Mouse (Mus musculus): ENCODE measurements around the gene Pdx1. TPM values are rescaled to one million over a fixed set of nuclear protein-coding genes. Genes with fewer than 3 reads are reported as not detected.
A peak's percentile ranks its signal among the peaks of the same experiment; 100 is the strongest.

Gene Pdx1
- polyA plus RNA-seq, 1 experiment from 2014 or later = not detected

DNA sequence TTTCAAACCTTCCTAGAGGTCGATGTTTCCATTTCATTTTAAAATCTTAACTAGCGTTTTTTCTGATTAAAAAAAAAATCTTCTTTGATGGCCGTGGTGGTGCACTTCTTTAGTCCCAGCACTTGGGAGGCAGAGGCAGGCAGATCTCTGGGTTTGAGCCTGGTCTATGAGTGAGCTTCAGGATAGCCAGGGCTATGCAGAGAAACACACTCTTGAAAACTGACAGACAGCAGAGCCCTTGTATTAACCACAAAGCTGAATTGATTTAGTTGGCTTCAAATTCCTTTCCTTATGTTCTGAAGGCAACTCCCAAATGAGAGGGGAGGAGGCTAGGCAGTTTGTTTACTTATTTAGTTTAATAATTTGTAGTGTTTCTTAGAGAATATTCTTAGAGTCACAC, 6.0 kb downstream of the Pdx1 start:
- Histone ChIP-seq H3K27me3 (ENCODE audit: control insufficient read depth, insufficient read depth, low read length) (peaks cover 91% of the 10 kb centered on the region), H3K4me2 (replicated peaks; ENCODE audit: low read depth, low read length) (no peak overlapping the region), H3K9ac (ENCODE audit: low read depth, low read length) (no peak overlapping the region), H3K4me1 (replicated peaks; ENCODE audit: control insufficient read depth, insufficient read depth, low read length) (0 out of 2 replicates have a peak, but pooled peaks cover 2% of the 10 kb centered on the region), H3K4me3 (ENCODE audit: low read depth, low read length) (no peak overlapping the region), H3K27ac (ENCODE audit: low read depth, low read length) (no peak overlapping the region), H3K36me3 (ENCODE audit: control insufficient read depth, insufficient read depth, low read length) (no peaks in the 10 kb centered on the region), H3K9me3 (ENCODE audit: control insufficient read depth, low read length) (no peaks in the 10 kb centered on the region)
- peak; percentile 47 for DNase-seq (ENCODE audit: low spot score)
- 19% methylated on average over 3 of the region's 3 CpGs for WGBS
- ATAC-seq (ENCODE audit: low FRiP score) = no peak

DNA sequence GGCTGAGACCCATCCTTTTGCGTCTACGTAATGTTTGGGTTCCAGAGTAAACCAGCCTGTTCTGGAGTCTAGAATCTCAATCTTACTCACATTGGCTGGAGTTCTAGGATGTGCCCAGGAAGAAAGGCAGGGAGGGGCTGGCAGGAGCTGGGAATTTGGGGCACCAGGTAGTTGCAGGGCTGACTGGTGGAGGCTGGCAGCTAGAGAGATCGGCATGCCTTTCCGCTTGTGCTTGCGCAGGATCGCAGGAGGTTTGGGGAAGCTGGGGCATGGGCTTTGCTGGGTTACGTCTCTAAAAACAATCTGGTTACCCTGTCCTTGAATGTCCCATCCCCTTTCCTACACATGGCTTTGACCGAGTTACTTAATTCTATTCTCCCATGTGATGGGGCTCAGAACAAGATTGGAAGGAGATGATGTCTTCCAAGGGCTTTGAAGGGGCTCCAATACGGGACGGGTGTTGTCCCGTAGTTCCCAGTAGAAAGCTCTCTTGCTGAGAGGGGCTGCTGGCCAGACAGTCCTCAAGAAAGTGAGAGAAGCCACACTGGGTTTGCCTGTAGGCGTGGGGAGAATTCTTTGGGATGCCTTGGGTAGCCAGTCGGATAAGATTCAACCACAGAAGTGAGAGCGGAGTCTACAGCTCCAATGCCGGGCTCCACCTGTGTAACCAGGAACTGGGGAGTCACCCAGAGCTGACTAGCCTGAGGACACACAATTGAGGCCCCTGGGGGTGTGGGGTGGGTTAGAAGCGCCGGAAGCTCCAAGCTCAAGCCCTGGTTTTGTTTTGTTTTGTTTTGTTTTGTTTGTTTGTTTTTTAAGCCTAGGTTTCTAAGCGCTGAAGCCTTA, 7.2 kb downstream of the Pdx1 start:
- Histone ChIP-seq H3K27ac (ENCODE audit: low read depth, low read length) (no peak overlapping the region), H3K36me3 (ENCODE audit: control insufficient read depth, insufficient read depth, low read length) (no peaks in the 10 kb centered on the region), H3K9me3 (ENCODE audit: control insufficient read depth, low read length) (no peaks in the 10 kb centered on the region), H3K4me2 (replicated peaks; ENCODE audit: low read depth, low read length) (no peak overlapping the region), H3K4me3 (ENCODE audit: low read depth, low read length) (no peak overlapping the region), H3K27me3 (ENCODE audit: control insufficient read depth, insufficient read depth, low read length) (peaks cover 87% of the 10 kb centered on the region), H3K4me1 (replicated peaks; ENCODE audit: control insufficient read depth, insufficient read depth, low read length) (0 out of 2 replicates have a peak, but pooled peaks cover 2% of the 10 kb centered on the region), H3K9ac (ENCODE audit: low read depth, low read length) (no peak overlapping the region)
- ATAC-seq (ENCODE audit: low FRiP score) = no peak
- DNase-seq (ENCODE audit: low spot score) = peak; percentile 43
- WGBS = 1% methylated on average over 18 of the region's 18 CpGs

DNA sequence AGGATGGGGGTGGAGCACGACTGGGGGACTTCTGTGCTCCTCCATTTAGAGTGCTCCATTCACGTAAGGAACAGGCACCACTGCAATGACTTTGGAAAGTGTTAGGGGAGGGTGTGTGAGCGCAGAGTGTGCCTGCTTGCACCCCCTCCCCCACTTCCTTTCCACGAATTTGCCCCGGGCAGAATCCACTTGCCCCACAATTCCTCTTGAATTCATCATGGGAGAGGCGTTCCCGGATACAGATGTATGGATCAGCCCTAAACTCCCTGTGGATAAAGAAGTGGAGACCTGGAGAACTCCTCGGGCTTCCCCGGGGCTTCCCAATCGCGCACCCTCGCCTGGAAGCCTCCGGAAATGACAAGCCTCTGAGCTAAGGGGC, 7.8 kb downstream of the Pdx1 start:
- peak; percentile 29 for DNase-seq (ENCODE audit: low spot score)
- no peak for ATAC-seq (ENCODE audit: low FRiP score)
- Histone ChIP-seq H3K27me3 (ENCODE audit: control insufficient read depth, insufficient read depth, low read length) (peaks cover 80% of the 10 kb centered on the region), H3K9ac (ENCODE audit: low read depth, low read length) (no peak overlapping the region), H3K4me1 (replicated peaks; ENCODE audit: control insufficient read depth, insufficient read depth, low read length) (0 out of 2 replicates have a peak, but pooled peaks cover 2% of the 10 kb centered on the region), H3K9me3 (ENCODE audit: control insufficient read depth, low read length) (no peaks in the 10 kb centered on the region), H3K4me2 (replicated peaks; ENCODE audit: low read depth, low read length) (no peak overlapping the region), H3K36me3 (ENCODE audit: control insufficient read depth, insufficient read depth, low read length) (no peaks in the 10 kb centered on the region), H3K4me3 (ENCODE audit: low read depth, low read length) (no peak overlapping the region), H3K27ac (ENCODE audit: low read depth, low read length) (no peak overlapping the region)
- WGBS = under 1% methylated on average over 13 of the region's 13 CpGs

DNA sequence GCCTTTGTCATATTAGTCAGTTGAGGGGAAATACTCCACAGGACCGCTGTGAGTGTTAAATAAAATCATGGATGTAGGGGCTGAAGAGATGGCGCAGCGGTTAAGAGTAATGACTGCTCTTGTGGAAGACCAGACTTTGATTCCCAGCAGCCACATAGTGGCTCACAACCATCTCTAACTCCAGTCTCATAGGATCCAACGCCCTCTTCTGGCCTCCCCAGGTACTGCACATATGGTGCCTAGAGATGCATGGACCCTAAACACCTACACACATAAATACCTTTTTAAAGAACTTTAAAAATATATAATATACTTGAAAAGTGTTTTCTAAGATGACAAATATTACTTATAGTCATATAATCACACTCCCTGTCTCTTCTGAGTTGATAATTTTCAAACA, 14.6 kb downstream of the Pdx1 start:
- no peak overlapping the region for H3K27ac ChIP-seq (ENCODE audit: low read depth, low read length)
- peaks cover 20% of the 10 kb centered on the region for H3K27me3 ChIP-seq (ENCODE audit: control insufficient read depth, insufficient read depth, low read length)
- ATAC-seq (ENCODE audit: low FRiP score) (no peak), DNase-seq (ENCODE audit: low spot score) (no peak)
- no peaks in the 10 kb centered on the region for H3K4me1 ChIP-seq (replicated peaks; ENCODE audit: control insufficient read depth, insufficient read depth, low read length)
- WGBS = 74% methylated on average over 4 of the region's 4 CpGs
- H3K4me3 ChIP-seq (ENCODE audit: low read depth, low read length) = no peak overlapping the region
- H3K9ac ChIP-seq (ENCODE audit: low read depth, low read length) = no peak overlapping the region
- no peaks in the 10 kb centered on the region for H3K36me3 ChIP-seq (ENCODE audit: control insufficient read depth, insufficient read depth, low read length)
- no peak overlapping the region for H3K4me2 ChIP-seq (replicated peaks; ENCODE audit: low read depth, low read length)
- H3K9me3 ChIP-seq (ENCODE audit: control insufficient read depth, low read length) = no peaks in the 10 kb centered on the region

DNA sequence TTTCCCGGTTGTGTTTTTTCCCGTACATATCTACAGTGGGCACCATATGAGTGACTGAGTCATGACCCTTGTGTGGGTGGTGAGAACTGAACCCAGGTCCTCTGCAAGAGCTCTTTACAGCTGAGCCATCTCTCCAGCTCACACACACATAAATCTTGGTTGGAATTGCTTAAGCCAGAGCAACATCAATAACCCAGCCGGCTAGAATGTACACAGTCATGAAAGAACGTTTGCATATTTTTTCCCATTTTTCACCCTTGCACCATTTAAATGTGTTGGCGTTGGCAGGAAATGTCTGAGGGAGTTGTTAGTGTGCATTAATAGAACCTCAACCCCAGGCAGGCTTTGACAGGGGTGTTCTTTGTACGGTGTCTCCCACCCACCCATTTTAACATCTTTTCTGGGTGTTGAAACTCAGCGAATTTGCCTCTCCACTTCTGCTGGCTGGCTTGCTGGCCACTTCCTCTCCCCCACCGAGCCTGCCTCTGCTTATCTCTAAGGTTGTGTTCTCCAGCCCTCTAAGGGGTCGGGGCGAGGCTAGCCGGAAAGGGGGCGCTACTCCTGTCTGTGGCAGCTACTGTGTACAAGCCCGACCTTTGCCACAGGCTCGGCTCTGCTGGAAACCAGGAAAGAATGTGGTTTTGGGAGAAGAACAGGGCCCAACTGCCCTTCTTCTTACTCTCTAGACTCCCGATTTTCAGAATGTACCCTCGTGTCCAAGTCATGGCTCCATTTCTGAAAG, 22.2 kb downstream of the Pdx1 start:
- Histone ChIP-seq H3K36me3 (ENCODE audit: control insufficient read depth, insufficient read depth, low read length) (no peaks in the 10 kb centered on the region), H3K27ac (ENCODE audit: low read depth, low read length) (no peak overlapping the region), H3K4me2 (replicated peaks; ENCODE audit: low read depth, low read length) (no peak overlapping the region), H3K4me1 (replicated peaks; ENCODE audit: control insufficient read depth, insufficient read depth, low read length) (no peaks in the 10 kb centered on the region), H3K27me3 (ENCODE audit: control insufficient read depth, insufficient read depth, low read length) (peaks cover 46% of the 10 kb centered on the region), H3K9ac (ENCODE audit: low read depth, low read length) (no peak overlapping the region), H3K4me3 (ENCODE audit: low read depth, low read length) (no peak overlapping the region), H3K9me3 (ENCODE audit: control insufficient read depth, low read length) (no peaks in the 10 kb centered on the region)
- DNase-seq (ENCODE audit: low spot score) (peak; percentile 5), ATAC-seq (ENCODE audit: low FRiP score) (no peak)
- 41% methylated on average over 16 of the region's 16 CpGs for WGBS

DNA sequence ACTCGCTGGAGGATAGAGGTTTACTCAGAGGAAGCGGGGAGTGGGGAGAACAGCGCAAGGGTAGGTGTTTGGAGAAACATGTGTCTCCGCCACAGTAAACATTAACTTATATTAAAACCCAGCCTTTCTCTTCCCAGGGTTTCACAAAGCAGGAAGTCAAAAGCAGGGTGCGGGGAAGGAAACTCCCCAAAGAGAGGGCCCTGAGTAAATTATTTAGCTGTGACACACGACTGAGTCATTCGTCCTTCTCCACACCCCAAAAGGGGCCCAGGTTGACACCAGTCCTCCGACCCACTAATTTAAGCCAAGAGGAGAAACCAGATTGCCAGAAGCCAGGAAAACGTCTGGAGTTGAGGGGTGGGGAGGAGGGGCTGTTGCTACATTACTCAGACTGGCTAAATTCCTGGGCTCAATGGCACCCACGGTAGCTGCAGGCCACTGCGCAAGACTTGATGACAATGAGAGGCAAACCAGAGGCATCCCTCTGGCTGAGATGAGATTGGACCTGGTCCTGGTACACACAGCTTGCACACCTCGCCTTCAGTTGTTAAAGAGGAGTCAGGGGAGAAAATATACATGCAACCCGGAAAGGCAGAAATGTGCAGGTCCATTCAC, 22.9 kb downstream of the Pdx1 start:
- DNase-seq (ENCODE audit: low spot score) = no peak
- Histone ChIP-seq H3K27me3 (ENCODE audit: control insufficient read depth, insufficient read depth, low read length) (peaks cover 53% of the 10 kb centered on the region), H3K36me3 (ENCODE audit: control insufficient read depth, insufficient read depth, low read length) (no peaks in the 10 kb centered on the region), H3K9me3 (ENCODE audit: control insufficient read depth, low read length) (no peaks in the 10 kb centered on the region), H3K9ac (ENCODE audit: low read depth, low read length) (no peak overlapping the region), H3K4me1 (replicated peaks; ENCODE audit: control insufficient read depth, insufficient read depth, low read length) (no peaks in the 10 kb centered on the region), H3K4me2 (replicated peaks; ENCODE audit: low read depth, low read length) (no peak overlapping the region), H3K27ac (ENCODE audit: low read depth, low read length) (no peak overlapping the region), H3K4me3 (ENCODE audit: low read depth, low read length) (no peak overlapping the region)
- 45% methylated on average over 13 of the region's 13 CpGs for WGBS
- ATAC-seq (ENCODE audit: low FRiP score) = 0 out of 2 replicates have a peak, but pooled peaks have one; percentile 31

DNA sequence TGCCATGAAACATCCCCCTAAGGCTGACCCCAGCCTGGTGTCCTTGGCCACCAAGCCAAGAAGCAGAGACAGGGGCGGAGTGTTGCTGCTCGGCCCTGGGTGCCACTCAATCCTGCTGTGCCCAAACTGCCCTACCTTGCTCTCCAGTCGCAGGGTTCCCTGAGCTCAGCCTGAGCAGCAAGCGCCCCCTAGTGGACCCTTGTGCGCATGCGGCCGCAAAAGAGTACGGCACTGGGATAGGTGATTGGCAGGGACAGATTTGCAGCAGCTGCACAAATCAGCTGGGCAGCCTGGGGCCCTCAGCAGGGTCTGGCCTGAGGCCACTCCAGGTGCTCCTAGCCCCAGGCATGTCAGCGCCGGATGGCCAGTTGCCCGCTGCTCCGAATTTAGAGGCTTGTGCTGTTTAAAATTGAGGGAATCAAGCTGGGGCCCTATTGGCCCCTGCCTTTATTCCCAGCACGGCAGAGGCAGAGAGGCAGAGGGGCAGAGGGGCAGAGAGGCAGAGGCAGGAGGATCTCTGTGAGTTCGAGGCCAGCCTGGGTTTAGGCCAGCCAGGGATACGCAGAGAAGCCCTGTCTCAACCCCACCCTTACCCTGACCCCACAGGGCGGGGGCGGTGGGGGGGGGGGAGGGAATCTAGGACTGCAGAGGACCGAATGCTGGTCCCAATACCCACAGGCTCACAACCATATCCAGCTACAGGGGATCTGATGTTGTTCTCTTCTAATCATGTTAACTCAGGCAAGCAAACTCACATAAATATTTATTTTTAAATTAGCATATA, 23.6 kb downstream of the Pdx1 start:
- no peaks in the 10 kb centered on the region for H3K36me3 ChIP-seq (ENCODE audit: control insufficient read depth, insufficient read depth, low read length)
- no peak overlapping the region for H3K4me3 ChIP-seq (ENCODE audit: low read depth, low read length)
- H3K4me2 ChIP-seq (replicated peaks; ENCODE audit: low read depth, low read length) = no peak overlapping the region
- H3K4me1 ChIP-seq (replicated peaks; ENCODE audit: control insufficient read depth, insufficient read depth, low read length) = no peaks in the 10 kb centered on the region
- H3K9ac ChIP-seq (ENCODE audit: low read depth, low read length) = no peak overlapping the region
- 13% methylated on average over 18 of the region's 18 CpGs for WGBS
- no peak overlapping the region for H3K27ac ChIP-seq (ENCODE audit: low read depth, low read length)
- no peaks in the 10 kb centered on the region for H3K9me3 ChIP-seq (ENCODE audit: control insufficient read depth, low read length)
- ATAC-seq (ENCODE audit: low FRiP score) = peak; percentile 83
- H3K27me3 ChIP-seq (ENCODE audit: control insufficient read depth, insufficient read depth, low read length) = peaks cover 60% of the 10 kb centered on the region
- peak; percentile 91 for DNase-seq (ENCODE audit: low spot score)

DNA sequence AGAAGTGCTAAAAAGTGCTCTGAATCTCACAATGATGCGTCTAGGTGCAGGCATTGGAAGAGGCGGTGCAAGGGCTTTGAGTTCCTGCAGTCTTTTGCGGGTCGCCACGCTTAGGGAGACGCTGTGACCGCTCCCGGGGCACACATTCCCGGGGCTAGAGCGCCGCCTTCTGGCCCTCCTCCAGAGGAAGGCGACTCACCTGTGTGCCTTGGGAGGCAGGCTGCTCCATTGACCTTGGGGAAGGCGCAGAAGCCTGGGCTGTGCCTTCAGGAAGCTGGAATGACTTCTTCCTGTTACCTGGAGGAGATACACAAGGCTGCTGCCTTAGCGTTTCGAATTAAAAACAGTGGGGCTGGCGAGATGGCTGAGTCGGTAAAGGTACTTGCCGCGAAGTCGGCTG, 24.4 kb downstream of the Pdx1 start:
- no peaks in the 10 kb centered on the region for H3K9me3 ChIP-seq (ENCODE audit: control insufficient read depth, low read length)
- H3K4me3 ChIP-seq (ENCODE audit: low read depth, low read length) = no peak overlapping the region
- H3K4me1 ChIP-seq (replicated peaks; ENCODE audit: control insufficient read depth, insufficient read depth, low read length) = no peaks in the 10 kb centered on the region
- peaks cover 68% of the 10 kb centered on the region for H3K27me3 ChIP-seq (ENCODE audit: control insufficient read depth, insufficient read depth, low read length)
- H3K9ac ChIP-seq (ENCODE audit: low read depth, low read length) = no peak overlapping the region
- H3K36me3 ChIP-seq (ENCODE audit: control insufficient read depth, insufficient read depth, low read length) = no peaks in the 10 kb centered on the region
- ATAC-seq (ENCODE audit: low FRiP score) = no peak
- no peak overlapping the region for H3K27ac ChIP-seq (ENCODE audit: low read depth, low read length)
- DNase-seq (ENCODE audit: low spot score) = peak; percentile 60
- 11% methylated on average over 20 of the region's 20 CpGs for WGBS
- no peak overlapping the region for H3K4me2 ChIP-seq (replicated peaks; ENCODE audit: low read depth, low read length)

Data from hindbrain, embryonic 11.5 days (tissue).